Mouse (Mus musculus) testis, adult 2 months (tissue): Measurements from ENCODE around the gene Amz2.
A peak's percentile ranks its signal among the peaks of the same experiment; 100 is the strongest.

Source experiments
- CTCF ChIP-seq: fragments of 200-500 bp; IDR thresholded peaks from 2 replicates; pipeline ENCODE4 v1.5.1; 2012; ENCODE audit warnings: low read depth, mild to moderate bottlenecking, inconsistent platforms, low read length, moderate library complexity; ENCODE audit not compliant: control insufficient read depth, insufficient read depth, insufficient replicate concordance
- POLR2A ChIP-seq: fragments of 200-500 bp; IDR thresholded peaks from 2 replicates; pipeline ENCODE4 v1.6.1; 2012; ENCODE audit warnings: low read depth, mild to moderate bottlenecking, inconsistent platforms, low read length, moderate library complexity; ENCODE audit not compliant: control insufficient read depth

- peak; percentile 99 for TF ChIP-seq POLR2A
- peak; percentile 58; the same call in 1 of the 2 replicates for TF ChIP-seq CTCF
Observed at GRCm38 (mm10) chr11:109425392-109426271, at the start of gene Amz2.
